Mouse (Mus musculus) gastrocnemius, adult 2 months (tissue): Measurements from ENCODE around the gene Fhl1. TPM values are rescaled to one million over a fixed set of nuclear protein-coding genes. Genes with fewer than 3 reads are reported as not detected.
A peak's percentile ranks its signal among the peaks of the same experiment; 100 is the strongest.

ENCODE experiments used
- DNase-seq: peaks from one replicate; pipeline ENCODE4 v3.0.0; 2022
- H3K27ac ChIP-seq: fragments of 200-600 bp; 2 replicates; pipeline ENCODE4 v1.8.1; 2022; ENCODE audit warnings: mild to moderate bottlenecking
- H3K4me3 ChIP-seq: fragments of 200-600 bp; 2 replicates; pipeline ENCODE4 v1.8.1; 2022; ENCODE audit warnings: mild to moderate bottlenecking, moderate library complexity
- CTCF ChIP-seq: fragments of 200-600 bp; IDR thresholded peaks from 2 replicates; pipeline ENCODE4 v1.8.1; 2022; ENCODE audit warnings: antibody characterized with exemption, mild to moderate bottlenecking, moderate library complexity
- intact Hi-C: fragments of 180-260 bp; cut with DNase I; formaldehyde crosslinking; loops from one replicate; pipeline ENCODE4 v1.15.1; 2025
- total RNA-seq, 2 experiments: library from RNA; stranded (reverse); gene quantifications; 2 replicates each; pipeline ENCODE4 v1.2.3; 2021

Gene Fhl1
- total RNA-seq, 2 experiments from 2014 or later, result 673 to 2,064 TPM

GRCm38 (mm10) chrX:56756352-56756751, 24.8 kb downstream of the Fhl1 start:
- no peak for DNase-seq
- peak overlapping the region; percentile 40; the same call in 1 of the 2 replicates for H3K27ac ChIP-seq
- peak overlapping the region; percentile 43 for H3K4me3 ChIP-seq
- intact Hi-C loops, result loop anchor here (5.0 kb wide), 1 partner anchor 81 kb away; no protein-coding TSS in a partner anchor
- no peak for TF ChIP-seq CTCF

GRCm38 (mm10) chrX:56760257-56760760, 28.7 kb downstream of the Fhl1 start:
- no peak for DNase-seq
- intact Hi-C loops, result no loop called here
- Histone ChIP-seq H3K4me3 (no peak overlapping the region), H3K27ac (no peak overlapping the region)
- TF ChIP-seq CTCF, result no peak

- Histone ChIP-seq H3K4me3 (no peak overlapping the region), H3K27ac (no peak overlapping the region)
- no peak for TF ChIP-seq CTCF
- intact Hi-C loops, result no loop called here
- no peak for DNase-seq
These were observed 38.3 kb downstream of the Fhl1 start for GRCm38 (mm10) chrX:56769838-56770237.

- no peak overlapping the region for H3K4me3 ChIP-seq
- DNase-seq, result no peak
- intact Hi-C loops, result no loop called here
- H3K27ac ChIP-seq, result no peak overlapping the region
- TF ChIP-seq CTCF, result no peak
These were observed 40.2 kb downstream of the Fhl1 start for GRCm38 (mm10) chrX:56771751-56772150.

- intact Hi-C loops, result no loop called here
- no peak for TF ChIP-seq CTCF
- no peak overlapping the region for H3K4me3 ChIP-seq
- peak overlapping the region; percentile 83 for H3K27ac ChIP-seq
- DNase-seq, result no peak
These were observed 41.7 kb downstream of the Fhl1 start for GRCm38 (mm10) chrX:56773329-56773728.

GRCm38 (mm10) chrX:56786281-56787061, 54.9 kb downstream of the Fhl1 start:
- H3K4me3 ChIP-seq, result peak overlapping the region; percentile 61
- DNase-seq, result peak; percentile 57
- intact Hi-C loops, result no loop called here
- peak overlapping the region; percentile 75 for H3K27ac ChIP-seq
- TF ChIP-seq CTCF, result no peak

GRCm38 (mm10) chrX:56787486-56787885, 55.9 kb downstream of the Fhl1 start:
- intact Hi-C loops, result no loop called here
- peak; percentile 21 for DNase-seq
- Histone ChIP-seq H3K4me3 (peak overlapping the region; percentile 61), H3K27ac (peak overlapping the region; percentile 75)
- TF ChIP-seq CTCF, result no peak

GRCm38 (mm10) chrX:56790591-56790990, 59.0 kb downstream of the Fhl1 start:
- Histone ChIP-seq H3K27ac (peak overlapping the region; percentile 55; the same call in 1 of the 2 replicates), H3K4me3 (no peak overlapping the region; the same call in 1 of the 2 replicates)
- intact Hi-C loops, result loop anchor here (2.0 kb wide), 1 partner anchor 140 kb away; no protein-coding TSS in a partner anchor
- no peak for TF ChIP-seq CTCF
- DNase-seq, result peak; percentile 16

- intact Hi-C loops, result loop anchor here (1.0 to 2.0 kb wide), 2 partner anchors 36 to 140 kb away; no protein-coding TSS in a partner anchor
- peak; percentile 76 for DNase-seq
- H3K27ac ChIP-seq, result peak overlapping the region; percentile 55; the same call in 1 of the 2 replicates
- peak; percentile 69 for TF ChIP-seq CTCF
- peak overlapping the region; percentile 43 for H3K4me3 ChIP-seq
These were observed 59.7 kb downstream of the Fhl1 start for GRCm38 (mm10) chrX:56791268-56791667.

- Histone ChIP-seq H3K27ac (peak within 1 kb of the TSS; percentile 35; the same call in 1 of the 2 replicates), H3K4me3 (peak within 1 kb of the TSS; percentile 73)
- no peak for TF ChIP-seq CTCF
- DNase-seq, result peak; percentile 24
- intact Hi-C loops, result no loop called here
These were observed 90.4 kb downstream of the Fhl1 start, which contains the start of gene Map7d3 for GRCm38 (mm10) chrX:56821765-56822603. Gene Map7d3 (minus strand): TSS chrX:56822326.

- DNase-seq, result no peak
- no peak overlapping the region for H3K4me3 ChIP-seq
- no peak overlapping the region for H3K27ac ChIP-seq
- intact Hi-C loops, result no loop called here
- TF ChIP-seq CTCF, result no peak
These were observed 95.9 kb downstream of the Fhl1 start for GRCm38 (mm10) chrX:56827492-56827891.

- Histone ChIP-seq H3K4me3 (no peak overlapping the region), H3K27ac (no peak overlapping the region)
- DNase-seq, result no peak
- intact Hi-C loops, result loop anchor here (5.0 kb wide), 1 partner anchor 79 kb away; no protein-coding TSS in a partner anchor
- TF ChIP-seq CTCF, result no peak
These were observed 104.3 kb downstream of the Fhl1 start for GRCm38 (mm10) chrX:56835842-56836241.
